In the genomic region with DNA sequence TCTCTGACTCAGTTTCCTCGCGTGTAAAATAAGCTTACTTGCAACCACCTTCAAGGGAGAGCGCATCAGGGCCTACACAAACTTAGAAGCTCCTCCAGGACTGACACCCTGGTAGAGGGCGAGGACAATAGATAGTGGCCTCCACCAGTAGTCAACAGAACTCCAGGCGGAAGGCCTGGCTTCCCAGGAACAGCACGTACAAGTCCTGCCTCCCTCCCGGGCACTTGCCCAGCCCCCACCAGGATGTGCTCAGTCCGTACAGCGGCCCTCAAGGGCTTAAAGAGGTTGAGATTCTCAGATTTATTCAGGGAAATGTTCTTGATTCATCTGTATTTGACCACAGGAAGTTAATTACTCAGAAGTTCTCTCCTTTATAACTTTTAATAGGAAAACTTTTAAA, we compare ENCODE assay signal across 8 mouse cellular contexts. TPM values are rescaled to one million over a fixed set of nuclear protein-coding genes. Genes with fewer than 3 reads are reported as not detected.
DNase-seq lines count a peak whose midpoint lies in the region; ATAC-seq and TF ChIP-seq lines count a peak whose summit lies in the region.

No protein-coding gene starts in this region.

- H3K36me3 ChIP-seq in E14TG2a.4 (ENCODE audit: insufficient read depth, low read length): no peaks in the 10 kb centered on the region
- H3K36me3 ChIP-seq in embryonic facial prominence, embryonic 12.5 days: no peaks in the 10 kb centered on the region
- H3K36me3 ChIP-seq in midbrain, embryonic 11.5 days (ENCODE audit: control insufficient read depth, insufficient read depth, low read length): no peaks in the 10 kb centered on the region

- intact Hi-C loops in heart, postnatal 10 days (cut with DNase I): loop anchor here (1.0 kb wide), 1 partner anchor 15 kb away; no protein-coding TSS in a partner anchor

- H3K4me2 ChIP-seq in embryonic facial prominence, embryonic 12.5 days (replicated peaks): peak overlapping the region; percentile 94
- peak overlapping the region; percentile 98 for H3K4me2 ChIP-seq in midbrain, embryonic 11.5 days

- H3K9me3 ChIP-seq in E14TG2a.4 (ENCODE audit: low read length): no peaks in the 10 kb centered on the region
- no peaks in the 10 kb centered on the region for H3K9me3 ChIP-seq in embryonic facial prominence, embryonic 12.5 days
- H3K9me3 ChIP-seq in midbrain, embryonic 11.5 days (ENCODE audit: control insufficient read depth, low read length): no peaks in the 10 kb centered on the region

- WGBS in embryonic facial prominence, embryonic 12.5 days: 28% methylated on average over 9 of the region's 9 CpGs
- WGBS in midbrain, embryonic 11.5 days: 23% methylated on average over 9 of the region's 9 CpGs

- peak overlapping the region; percentile 87 for H3K4me3 ChIP-seq in E14TG2a.4 (replicated peaks; ENCODE audit: low read length)
- H3K4me3 ChIP-seq in embryonic facial prominence, embryonic 12.5 days: peak overlapping the region; percentile 69
- peak overlapping the region; percentile 62 for H3K4me3 ChIP-seq in midbrain, embryonic 11.5 days (ENCODE audit: low read depth, low read length)

- peaks cover 21% of the 10 kb centered on the region for H3K4me1 ChIP-seq in E14TG2a.4 (replicated peaks; ENCODE audit: low read depth, low read length)
- peaks cover 5% of the 10 kb centered on the region; the same call in 1 of the 2 replicates for H3K4me1 ChIP-seq in embryonic facial prominence, embryonic 12.5 days
- peaks cover 7% of the 10 kb centered on the region for H3K4me1 ChIP-seq in midbrain, embryonic 11.5 days (ENCODE audit: control insufficient read depth, insufficient read depth, low read length)

- TF ChIP-seq CTCF in E14TG2a.4 (conservative IDR thresholded peaks at IDR 0.05; ENCODE audit: low read length): no peak

- H3K27me3 ChIP-seq in E14TG2a.4 (ENCODE audit: insufficient read depth, low read length): peaks cover 64% of the 10 kb centered on the region
- 0 out of 2 replicates have a peak, but pooled peaks cover 14% of the 10 kb centered on the region for H3K27me3 ChIP-seq in embryonic facial prominence, embryonic 12.5 days
- peaks cover 11% of the 10 kb centered on the region; the same call in 1 of the 2 replicates for H3K27me3 ChIP-seq in midbrain, embryonic 11.5 days (ENCODE audit: control insufficient read depth, insufficient read depth, low read length)

- H3K27ac ChIP-seq in embryonic facial prominence, embryonic 12.5 days: no peak overlapping the region
- H3K27ac ChIP-seq in midbrain, embryonic 11.5 days (ENCODE audit: low read depth, low read length): no peak overlapping the region

- H3K9ac ChIP-seq in embryonic facial prominence, embryonic 12.5 days: no peak overlapping the region
- no peak overlapping the region for H3K9ac ChIP-seq in midbrain, embryonic 11.5 days (ENCODE audit: low read length)

- peak; percentile 22 to 31 for DNase-seq in heart, postnatal 10 days
- peak; percentile 52 to 69 for DNase-seq in kidney, postnatal 4 days
- no peak for DNase-seq in midbrain, embryonic 11.5 days (ENCODE audit: low spot score, missing footprints)
- DNase-seq in urinary bladder, adult 18-20 months (ENCODE audit: low spot score in 2 of 2): no peak
- DNase-seq in ovary, postnatal 14 days (ENCODE audit: low spot score): no peak
- DNase-seq in layer of hippocampus, postnatal 36 days: no peak

- ATAC-seq in embryonic facial prominence, embryonic 12.5 days (ENCODE audit: insufficient number of reproducible peaks, insufficient read depth, low FRiP score, low TSS enrichment): no peak
- ATAC-seq in midbrain, embryonic 11.5 days (ENCODE audit: low FRiP score): no peak

RNA-seq across cellular contexts. Expression of a gene that starts 1.1 kb away (rescaled TPM):
- 14.2 and 18.6 TPM in 2 replicates for polyA plus RNA-seq in embryonic facial prominence, embryonic 12.5 days (2016; fragmentation: Nextera tagmentation; extraction: Ambion mirVana)
- 10 to 100 TPM; 13.1 to 13.6 TPM for total RNA-seq in heart, postnatal 10 days (2021)
- polyA plus RNA-seq in midbrain, embryonic 11.5 days (2014; fragmentation: Nextera tagmentation; extraction: Ambion mirVana): 13.6 and 15.5 TPM in 2 replicates
- 1 to 10 TPM; 2.4 to 2.7 TPM for total RNA-seq in layer of hippocampus, postnatal 36 days (2021)

Comparison
In these comparisons a context has a peak if more than half of its experiments do, and no peak if none do; other contexts are left out.
1. DNase-seq: peak in heart, postnatal 10 days (2 of 2) and kidney, postnatal 4 days (2 of 2); none in midbrain, embryonic 11.5 days (single experiment), urinary bladder, adult 18-20 months (0 of 2), ovary, postnatal 14 days (single experiment) and layer of hippocampus, postnatal 36 days (0 of 2).
2. Peak in every context shown above with its lines, with median percentiles within 50 percentile points of each other: H3K4me3 ChIP-seq.